Mouse (Mus musculus) forebrain, postnatal 0 days (tissue): ENCODE results near the gene Eya2. TPM values are rescaled to one million over a fixed set of nuclear protein-coding genes. Genes with fewer than 3 reads are reported as not detected.

Experiments
- ATAC-seq: fragments of 200-750 bp; cut with Nextera tagmentation; 2 replicates; pipeline ENCODE4 v1.8.0; 2017; ENCODE audit warnings: mild to moderate bottlenecking, moderate library complexity
- DNase-seq: peaks from one replicate; pipeline ENCODE4 v3.0.0-alpha.2; 2015
- H3K27ac ChIP-seq: fragments of 300-500 bp; sonication (generic); 2 replicates; pipeline ENCODE4 v1.5.1; 2014; ENCODE audit warnings: low read depth, mild to moderate bottlenecking, antibody characterized with exemption, low read length, moderate library complexity, mixed read lengths
- H3K27me3 ChIP-seq: fragments of 300-500 bp; sonication (generic); 2 replicates; pipeline ENCODE4 v1.6.1; 2014; ENCODE audit warnings: mild to moderate bottlenecking, low read length, mixed read lengths; ENCODE audit not compliant: insufficient read depth
- H3K36me3 ChIP-seq: fragments of 300-500 bp; sonication (generic); 2 replicates; pipeline ENCODE4 v1.6.1; 2014; ENCODE audit warnings: mild to moderate bottlenecking, moderate library complexity; ENCODE audit not compliant: insufficient read depth
- H3K4me1 ChIP-seq: fragments of 300-500 bp; sonication (generic); 2 replicates; pipeline ENCODE4 v1.6.1; 2014; ENCODE audit warnings: antibody characterized with exemption; ENCODE audit not compliant: insufficient read depth
- H3K4me2 ChIP-seq: fragments of 300-500 bp; sonication (generic); 2 replicates; pipeline ENCODE4 v1.6.1; 2014; ENCODE audit warnings: low read depth, mild to moderate bottlenecking, moderate library complexity
- H3K4me3 ChIP-seq: fragments of 300-500 bp; sonication (generic); 2 replicates; pipeline ENCODE4 v1.5.1; 2014; ENCODE audit warnings: low read depth, low read length, mixed read lengths
- H3K9ac ChIP-seq: fragments of 300-500 bp; sonication (generic); 2 replicates; pipeline ENCODE4 v1.6.1; 2014; ENCODE audit warnings: mild to moderate bottlenecking
- H3K9me3 ChIP-seq: fragments of 300-500 bp; sonication (generic); 2 replicates; pipeline ENCODE4 v1.6.1; 2016; ENCODE audit warnings: low read length
- CTCF ChIP-seq: sonication (generic); IDR thresholded peaks from 2 replicates; pipeline ENCODE4 v1.5.1; 2016; ENCODE audit warnings: antibody characterized with exemption, control low read depth, low read depth
- WGBS: fragments of 180-500 bp; shearing (Covaris S2); extraction: QIAGEN DNeasy Blood & Tissue Kit; methylation state at CpG from one replicate; pipeline ENCODE4 v1.1.7; 2014; 5-methylcytosine and 5-hydroxymethylcytosine counted together
- polyA plus RNA-seq: library from polyadenylated mRNA; unstranded; fragments of >200 nt; fragmentation: Nextera tagmentation; extraction: Ambion mirVana; gene quantifications from 2 replicates; pipeline ENCODE4 v1.2.1, GENCODE M21; 2015
- total RNA-seq: library from RNA; depleted of rRNA; stranded (reverse); fragments of >200 nt; gene quantifications from 2 replicates; pipeline ENCODE4 v1.2.3, GENCODE M21; 2014

Gene Eya2
- total and polyA plus RNA-seq, 2 experiments from 2014 or later, result 7.4 to 11.3 TPM

DNA sequence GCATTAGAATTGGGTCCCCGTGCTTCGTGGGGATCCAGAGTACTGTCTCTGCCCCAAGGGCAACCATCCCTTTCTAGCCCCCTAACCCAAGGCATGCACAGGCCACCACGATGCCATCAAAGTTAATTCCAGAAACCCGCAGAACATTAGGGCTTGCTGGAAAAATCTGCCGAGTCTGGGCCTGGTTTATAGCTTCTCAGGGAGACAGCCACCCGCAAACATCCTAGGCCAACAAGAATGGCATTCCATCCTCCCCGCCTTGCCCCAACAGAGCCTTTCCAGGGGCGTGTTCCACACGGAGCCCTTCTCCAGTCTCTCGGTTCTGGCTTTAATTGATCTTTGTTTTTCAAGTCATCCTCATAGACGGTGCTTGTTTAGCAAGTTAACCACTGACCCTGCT is 153.6 kb downstream of the Eya2 start:
- Histone ChIP-seq H3K27me3 (no peaks in the 10 kb centered on the region; the same call in none of the 2 replicates), H3K4me1 (peaks cover 8% of the 10 kb centered on the region; the same call in 1 of the 2 replicates), H3K27ac (no peak overlapping the region), H3K4me2 (no peak overlapping the region), H3K9me3 (no peaks in the 10 kb centered on the region), H3K4me3 (no peak overlapping the region), H3K36me3 (no peaks in the 10 kb centered on the region), H3K9ac (no peak overlapping the region)
- no peak for TF ChIP-seq CTCF
- 22% methylated on average over 11 of the region's 11 CpGs for WGBS
- no peak for DNase-seq
- no peak for ATAC-seq

DNA sequence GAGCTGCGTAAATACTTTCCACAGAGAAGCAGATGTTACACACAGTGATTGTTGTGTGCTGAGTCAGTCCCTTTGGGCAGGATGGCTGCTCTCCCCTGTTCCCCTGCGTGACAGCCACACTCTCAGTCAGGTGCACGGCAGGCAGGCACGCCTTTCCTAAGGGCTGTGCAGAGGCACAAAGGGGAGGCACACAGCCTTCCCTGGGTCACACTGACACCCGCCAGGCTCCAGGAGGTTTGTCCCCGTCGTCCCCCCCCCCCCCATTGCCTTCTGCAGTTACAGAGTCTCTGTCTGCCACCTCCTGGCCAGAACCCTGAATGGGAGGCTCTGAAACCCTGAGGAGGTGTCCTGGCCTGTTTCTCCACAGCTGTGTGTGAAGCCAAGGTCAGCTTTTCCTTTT is 156.2 kb downstream of the Eya2 start:
- Histone ChIP-seq H3K9me3 (no peaks in the 10 kb centered on the region), H3K4me3 (no peak overlapping the region), H3K9ac (no peak overlapping the region), H3K36me3 (no peaks in the 10 kb centered on the region), H3K4me1 (no peaks in the 10 kb centered on the region), H3K4me2 (no peak overlapping the region), H3K27ac (no peak overlapping the region), H3K27me3 (no peaks in the 10 kb centered on the region; the same call in 1 of the 2 replicates)
- DNase-seq (no peak), ATAC-seq (peak; percentile 45)
- WGBS, result 25% methylated on average over 7 of the region's 7 CpGs
- peak; percentile 49 for TF ChIP-seq CTCF

DNA sequence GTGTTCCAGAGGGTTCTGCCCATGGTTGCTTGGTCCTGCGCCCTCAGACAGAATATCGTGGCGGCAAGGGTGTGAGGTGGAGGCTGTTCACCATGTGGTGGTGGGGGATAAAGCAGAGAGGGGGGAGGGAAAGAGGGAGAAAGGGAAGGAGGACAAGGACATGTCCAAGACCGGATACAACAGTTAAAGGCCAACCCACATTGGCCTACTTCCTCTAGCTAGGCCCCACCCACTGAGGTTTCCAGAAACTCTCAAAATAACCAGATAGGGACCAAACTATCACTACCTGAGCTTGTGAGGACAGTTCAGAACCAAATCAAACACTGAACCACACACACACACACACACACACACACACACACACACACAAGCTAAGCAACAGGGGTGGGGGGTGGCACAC is 157.9 kb downstream of the Eya2 start:
- TF ChIP-seq CTCF, result no peak
- ATAC-seq, result no peak
- DNase-seq, result no peak
- no peak overlapping the region for H3K4me2 ChIP-seq
- H3K27me3 ChIP-seq, result no peaks in the 10 kb centered on the region; the same call in 1 of the 2 replicates
- H3K9ac ChIP-seq, result no peak overlapping the region
- no peak overlapping the region for H3K27ac ChIP-seq
- H3K36me3 ChIP-seq, result no peaks in the 10 kb centered on the region
- no peaks in the 10 kb centered on the region for H3K4me1 ChIP-seq
- no peaks in the 10 kb centered on the region for H3K9me3 ChIP-seq
- H3K4me3 ChIP-seq, result no peak overlapping the region
- 84% methylated on average over 4 of the region's 4 CpGs for WGBS

DNA sequence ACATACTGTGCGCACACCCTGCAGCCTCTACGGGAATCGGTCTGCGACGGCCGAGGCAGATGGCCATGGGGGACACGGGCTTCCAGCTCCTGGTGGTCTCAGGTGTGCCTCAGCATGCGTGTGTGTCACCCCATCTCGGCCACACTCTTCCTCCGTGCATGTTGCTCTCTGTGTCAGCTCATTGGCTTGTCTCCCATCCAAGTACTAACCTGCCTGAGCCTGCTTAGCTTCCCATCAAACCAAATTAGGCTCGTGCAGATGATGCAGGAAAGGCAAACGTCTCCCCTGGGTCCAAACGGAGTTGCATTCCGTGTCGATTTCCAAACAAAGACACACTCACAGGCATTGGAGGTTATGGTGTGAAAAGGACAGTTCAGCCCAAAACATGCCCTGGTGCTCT is 163.0 kb downstream of the Eya2 start:
- ATAC-seq, result peak; percentile 40; the same call in 1 of the 2 replicates
- DNase-seq, result peak; percentile 52
- Histone ChIP-seq H3K4me3 (no peak overlapping the region), H3K9me3 (no peaks in the 10 kb centered on the region), H3K27ac (no peak overlapping the region), H3K4me1 (0 out of 2 replicates have a peak, but pooled peaks cover 5% of the 10 kb centered on the region), H3K36me3 (no peaks in the 10 kb centered on the region), H3K9ac (no peak overlapping the region), H3K27me3 (no peaks in the 10 kb centered on the region), H3K4me2 (no peak overlapping the region)
- TF ChIP-seq CTCF, result peak; percentile 1; the same call in 1 of the 2 replicates
- WGBS, result 66% methylated on average over 15 of the region's 15 CpGs

DNA sequence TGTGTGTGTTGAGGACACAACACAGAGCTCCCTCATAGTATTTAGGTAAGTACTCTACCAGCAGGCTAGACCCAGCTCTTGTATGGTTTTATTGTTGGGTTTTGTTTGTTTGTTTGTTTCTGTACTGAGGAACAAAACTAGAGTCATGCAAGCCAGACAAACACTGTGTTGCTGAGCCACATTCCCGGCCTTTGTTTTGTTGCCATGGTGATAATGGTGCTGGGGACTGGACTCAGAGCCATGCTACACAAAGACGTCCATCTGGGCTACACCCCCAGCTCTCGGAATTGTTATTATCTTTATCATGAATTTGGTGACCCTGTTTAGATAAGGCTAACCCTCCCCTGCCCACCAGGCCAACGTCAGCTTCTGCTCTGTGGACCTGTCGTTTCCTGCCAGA is 163.7 kb downstream of the Eya2 start:
- no peaks in the 10 kb centered on the region for H3K9me3 ChIP-seq
- 12% methylated on average over 5 of the region's 5 CpGs for WGBS

GRCm38 (mm10) chr2:165759421-165759985 is 164.7 kb downstream of the Eya2 start:
- Histone ChIP-seq H3K4me3 (no peak overlapping the region), H3K27ac (no peak overlapping the region), H3K9ac (no peak overlapping the region), H3K4me1 (0 out of 2 replicates have a peak, but pooled peaks cover 5% of the 10 kb centered on the region), H3K36me3 (no peaks in the 10 kb centered on the region), H3K27me3 (no peaks in the 10 kb centered on the region), H3K4me2 (no peak overlapping the region), H3K9me3 (no peaks in the 10 kb centered on the region)
- DNase-seq, result no peak
- WGBS, result 87% methylated on average over 13 of the region's 13 CpGs
- ATAC-seq, result no peak
- no peak for TF ChIP-seq CTCF

More for the DNA sequence above, 163.7 kb downstream of the Eya2 start:
- Histone ChIP-seq H3K27me3 (no peaks in the 10 kb centered on the region), H3K9ac (no peak overlapping the region), H3K4me3 (no peak overlapping the region), H3K27ac (no peak overlapping the region), H3K4me2 (no peak overlapping the region), H3K4me1 (0 out of 2 replicates have a peak, but pooled peaks cover 5% of the 10 kb centered on the region), H3K36me3 (no peaks in the 10 kb centered on the region)
- peak; percentile 44 for DNase-seq
- no peak for TF ChIP-seq CTCF
- peak; percentile 69 for ATAC-seq

GRCm38 (mm10) chr2:165768805-165769358 is 174.1 kb downstream of the Eya2 start:
- no peak overlapping the region for H3K4me2 ChIP-seq

More at GRCm38 (mm10) chr2:165768805-165769358, 174.1 kb downstream of the Eya2 start:
- ATAC-seq (no peak), DNase-seq (no peak)
- no peak overlapping the region for H3K9ac ChIP-seq
- H3K36me3 ChIP-seq, result no peaks in the 10 kb centered on the region
- no peaks in the 10 kb centered on the region for H3K9me3 ChIP-seq
- H3K4me3 ChIP-seq, result no peak overlapping the region
- TF ChIP-seq CTCF, result no peak
- no peaks in the 10 kb centered on the region for H3K4me1 ChIP-seq
- no peak overlapping the region; the same call in 1 of the 2 replicates for H3K27ac ChIP-seq
- no peaks in the 10 kb centered on the region for H3K27me3 ChIP-seq
- 37% methylated on average over 11 of the region's 11 CpGs for WGBS
